Mouse (Mus musculus): ENCODE data around the gene Zfp148.

DNA sequence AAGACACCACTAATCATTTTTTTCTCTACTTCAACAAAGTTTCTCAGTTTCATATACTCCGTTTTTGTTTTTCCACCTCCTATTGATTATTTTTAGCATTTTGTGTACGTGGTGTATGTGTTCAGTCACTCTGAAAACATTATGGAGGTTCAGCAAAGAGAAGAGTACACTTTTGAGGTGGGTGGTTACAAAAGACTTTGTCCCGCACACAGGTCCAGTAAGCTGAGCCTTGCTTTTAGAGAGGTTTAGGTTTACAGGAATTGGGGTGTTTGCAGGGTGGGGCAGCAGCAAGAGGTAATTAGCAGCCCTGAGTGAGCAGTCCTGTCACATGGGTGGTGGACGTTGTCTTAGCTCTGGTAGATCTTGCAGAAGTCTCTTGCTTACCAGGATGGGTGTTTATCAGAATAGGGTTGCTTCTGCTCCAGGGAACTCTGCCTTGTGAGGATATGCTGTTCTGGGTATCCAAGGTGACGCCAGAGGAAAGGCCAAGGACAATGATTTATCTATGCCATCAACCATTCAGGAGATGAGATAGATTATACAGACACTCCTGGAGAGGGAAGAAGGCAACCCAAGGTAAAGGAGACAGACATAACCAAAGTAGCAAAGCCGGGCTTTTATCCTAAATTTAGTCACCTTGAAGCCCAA, 74.8 kb downstream of the Zfp148 start:
- TF ChIP-seq CTCF (IDR thresholded peaks at IDR 0.05) (no peak), EP300 (IDR thresholded peaks at IDR 0.05) (no peak)
